Mouse (Mus musculus): ENCODE measurements at regions not wholly inside any gene's neighbourhood (a gene's known extent, or its start where the extent isn't known, plus 50 kb on each side); places are given as distances from the start of the nearest gene placed in this dataset.
"Not testable (repeated sequence)": the region's sequence is repeated elsewhere in the genome, so short reads cannot be mapped to it uniquely, and the experiment has no call there.

GRCm38 (mm10) chr1:4617479-4617878 is 190.2 kb upstream of the Gm37988 start:
- no peak overlapping the region for H3K9ac ChIP-seq
- ATAC-seq (ENCODE audit: insufficient number of reproducible peaks, insufficient read depth, low FRiP score, low TSS enrichment, low read depth): no peak
- no peak overlapping the region for H3K27ac ChIP-seq
- H3K9me3 ChIP-seq: no peaks in the 10 kb centered on the region
- H3K4me1 ChIP-seq: peaks cover 3% of the 10 kb centered on the region
- H3K4me3 ChIP-seq: no peak overlapping the region
- no peak overlapping the region for H3K4me2 ChIP-seq
- no peaks in the 10 kb centered on the region for H3K27me3 ChIP-seq
- no peaks in the 10 kb centered on the region for H3K36me3 ChIP-seq
- 83% methylated on average over 10 of the region's 10 CpGs for WGBS

- no peaks in the 10 kb centered on the region for H3K9me3 ChIP-seq
- H3K9ac ChIP-seq: no peak overlapping the region
- H3K27me3 ChIP-seq: no peaks in the 10 kb centered on the region
- no peak overlapping the region for H3K4me3 ChIP-seq
- no peaks in the 10 kb centered on the region for H3K36me3 ChIP-seq
- H3K4me1 ChIP-seq: peaks cover 3% of the 10 kb centered on the region
- ATAC-seq (ENCODE audit: insufficient number of reproducible peaks, insufficient read depth, low FRiP score, low TSS enrichment, low read depth): no peak
- H3K4me2 ChIP-seq: no peak overlapping the region
- WGBS: 37% methylated on average over 5 of the region's 5 CpGs
- H3K27ac ChIP-seq: no peak overlapping the region
These were observed 185.3 kb upstream of the Gm37988 start for GRCm38 (mm10) chr1:4622408-4622807.

- Histone ChIP-seq H3K4me2 (no peak overlapping the region), H3K4me3 (no peak overlapping the region), H3K4me1 (peaks cover 3% of the 10 kb centered on the region), H3K9ac (no peak overlapping the region), H3K27ac (no peak overlapping the region), H3K27me3 (no peaks in the 10 kb centered on the region), H3K9me3 (no peaks in the 10 kb centered on the region), H3K36me3 (no peaks in the 10 kb centered on the region)
- 49% methylated on average over 2 of the region's 2 CpGs for WGBS
- no peak for ATAC-seq (ENCODE audit: insufficient number of reproducible peaks, insufficient read depth, low FRiP score, low TSS enrichment, low read depth)
These were observed 184.4 kb upstream of the Gm37988 start for GRCm38 (mm10) chr1:4623268-4623667.

GRCm38 (mm10) chr1:4653937-4654336 is 153.8 kb upstream of the Gm37988 start:
- Histone ChIP-seq H3K9me3 (no peaks in the 10 kb centered on the region), H3K4me2 (no peak overlapping the region), H3K9ac (no peak overlapping the region), H3K27ac (no peak overlapping the region), H3K4me1 (no peaks in the 10 kb centered on the region), H3K4me3 (no peak overlapping the region), H3K27me3 (no peaks in the 10 kb centered on the region), H3K36me3 (no peaks in the 10 kb centered on the region)
- ATAC-seq (ENCODE audit: insufficient number of reproducible peaks, insufficient read depth, low FRiP score, low TSS enrichment, low read depth): no peak
- WGBS: 39% methylated on average over 7 of the region's 7 CpGs

GRCm38 (mm10) chr1:4655252-4655651 is 152.4 kb upstream of the Gm37988 start:
- H3K4me3 ChIP-seq: no peak overlapping the region
- no peaks in the 10 kb centered on the region for H3K9me3 ChIP-seq
- no peak for ATAC-seq (ENCODE audit: insufficient number of reproducible peaks, insufficient read depth, low FRiP score, low TSS enrichment, low read depth)
- H3K4me1 ChIP-seq: no peaks in the 10 kb centered on the region
- H3K4me2 ChIP-seq: no peak overlapping the region
- H3K9ac ChIP-seq: no peak overlapping the region
- no peaks in the 10 kb centered on the region for H3K27me3 ChIP-seq
- H3K36me3 ChIP-seq: no peaks in the 10 kb centered on the region
- no peak overlapping the region for H3K27ac ChIP-seq

- no peak for ATAC-seq (ENCODE audit: insufficient number of reproducible peaks, insufficient read depth, low FRiP score, low TSS enrichment, low read depth)
- WGBS: 39% methylated on average over 5 of the region's 5 CpGs
- no peaks in the 10 kb centered on the region for H3K9me3 ChIP-seq
These were observed 150.8 kb upstream of the Gm37988 start for GRCm38 (mm10) chr1:4656883-4657282.

GRCm38 (mm10) chr1:4660081-4660480 is 147.6 kb upstream of the Gm37988 start:
- 74% methylated on average over 7 of the region's 7 CpGs for WGBS
- H3K9ac ChIP-seq; H3K4me2 ChIP-seq; H3K27ac ChIP-seq; ATAC-seq (ENCODE audit: insufficient number of reproducible peaks, insufficient read depth, low FRiP score, low TSS enrichment, low read depth); H3K9me3 ChIP-seq; H3K4me3 ChIP-seq; H3K36me3 ChIP-seq; H3K27me3 ChIP-seq; H3K4me1 ChIP-seq: not testable (repeated sequence)

More at GRCm38 (mm10) chr1:4656883-4657282, 150.8 kb upstream of the Gm37988 start:
- Histone ChIP-seq H3K27ac (no peak overlapping the region), H3K4me1 (no peaks in the 10 kb centered on the region), H3K9ac (no peak overlapping the region), H3K27me3 (no peaks in the 10 kb centered on the region), H3K4me2 (no peak overlapping the region), H3K36me3 (no peaks in the 10 kb centered on the region), H3K4me3 (no peak overlapping the region)

GRCm38 (mm10) chr1:4660616-4661015 is 147.1 kb upstream of the Gm37988 start:
- 89% methylated on average over 5 of the region's 5 CpGs for WGBS

GRCm38 (mm10) chr1:4661761-4662160 is 145.9 kb upstream of the Gm37988 start:
- H3K4me2 ChIP-seq: no peak overlapping the region
- H3K36me3 ChIP-seq: no peaks in the 10 kb centered on the region
- H3K4me1 ChIP-seq: no peaks in the 10 kb centered on the region
- H3K9me3 ChIP-seq: no peaks in the 10 kb centered on the region
- H3K27ac ChIP-seq: no peak overlapping the region
- ATAC-seq (ENCODE audit: insufficient number of reproducible peaks, insufficient read depth, low FRiP score, low TSS enrichment, low read depth): no peak
- H3K9ac ChIP-seq: no peak overlapping the region
- WGBS: 89% methylated on average over 1 of the region's 1 CpGs
- H3K27me3 ChIP-seq: no peaks in the 10 kb centered on the region
- H3K4me3 ChIP-seq: no peak overlapping the region

More at GRCm38 (mm10) chr1:4660616-4661015, 147.1 kb upstream of the Gm37988 start:
- H3K9ac ChIP-seq; H3K27ac ChIP-seq; H3K36me3 ChIP-seq; H3K27me3 ChIP-seq; H3K9me3 ChIP-seq; H3K4me2 ChIP-seq; ATAC-seq (ENCODE audit: insufficient number of reproducible peaks, insufficient read depth, low FRiP score, low TSS enrichment, low read depth); H3K4me1 ChIP-seq; H3K4me3 ChIP-seq: not testable (repeated sequence)

GRCm38 (mm10) chr1:4669732-4670131 is 138.0 kb upstream of the Gm37988 start:
- H3K27me3 ChIP-seq: no peaks in the 10 kb centered on the region
- H3K9me3 ChIP-seq: no peaks in the 10 kb centered on the region
- H3K27ac ChIP-seq: no peak overlapping the region
- H3K9ac ChIP-seq: no peak overlapping the region
- no peak overlapping the region for H3K4me2 ChIP-seq
- H3K4me1 ChIP-seq: peaks cover 4% of the 10 kb centered on the region; the same call in 1 of the 2 replicates
- ATAC-seq (ENCODE audit: insufficient number of reproducible peaks, insufficient read depth, low FRiP score, low TSS enrichment, low read depth): no peak
- H3K4me3 ChIP-seq: no peak overlapping the region
- WGBS: 59% methylated on average over 1 of the region's 1 CpGs
- H3K36me3 ChIP-seq: no peaks in the 10 kb centered on the region

- no peak overlapping the region for H3K4me2 ChIP-seq
- H3K9ac ChIP-seq: no peak overlapping the region
- H3K9me3 ChIP-seq: no peaks in the 10 kb centered on the region
- WGBS: 47% methylated on average over 1 of the region's 1 CpGs
- H3K27ac ChIP-seq: no peak overlapping the region
- no peak overlapping the region for H3K4me3 ChIP-seq
- no peak for ATAC-seq (ENCODE audit: insufficient number of reproducible peaks, insufficient read depth, low FRiP score, low TSS enrichment, low read depth)
- H3K36me3 ChIP-seq: no peaks in the 10 kb centered on the region
- no peaks in the 10 kb centered on the region for H3K27me3 ChIP-seq
- H3K4me1 ChIP-seq: peaks cover 4% of the 10 kb centered on the region; the same call in 1 of the 2 replicates
These were observed 136.3 kb upstream of the Gm37988 start for GRCm38 (mm10) chr1:4671237-4672019.

GRCm38 (mm10) chr1:4672344-4672743 is 135.3 kb upstream of the Gm37988 start:
- no peaks in the 10 kb centered on the region for H3K36me3 ChIP-seq
- 63% methylated on average over 4 of the region's 4 CpGs for WGBS

More at GRCm38 (mm10) chr1:4672344-4672743, 135.3 kb upstream of the Gm37988 start:
- no peak overlapping the region for H3K9ac ChIP-seq
- ATAC-seq (ENCODE audit: insufficient number of reproducible peaks, insufficient read depth, low FRiP score, low TSS enrichment, low read depth): no peak
- H3K9me3 ChIP-seq: no peaks in the 10 kb centered on the region
- no peak overlapping the region for H3K27ac ChIP-seq
- H3K4me2 ChIP-seq: no peak overlapping the region
- no peaks in the 10 kb centered on the region for H3K27me3 ChIP-seq
- H3K4me1 ChIP-seq: peaks cover 4% of the 10 kb centered on the region; the same call in 1 of the 2 replicates
- H3K4me3 ChIP-seq: no peak overlapping the region
